Mouse (Mus musculus) liver, embryonic 11.5 days (tissue): ENCODE data around the gene Hopx. TPM values are rescaled to one million over a fixed set of nuclear protein-coding genes. Genes with fewer than 3 reads are reported as not detected.

Experiments
- ATAC-seq: fragments of 200-750 bp; cut with Nextera tagmentation; replicated peaks from 2 replicates; pipeline ENCODE4 v1.8.0; 2017; ENCODE audit warnings: moderate number of reproducible peaks, mild to moderate bottlenecking, moderate TSS enrichment, moderate library complexity; ENCODE audit not compliant: low FRiP score
- DNase-seq: peaks from one replicate; pipeline ENCODE4 v3.0.0-alpha.2; 2017; ENCODE audit warnings: low spot score
- H3K27ac ChIP-seq: fragments of 300-500 bp; sonication (generic); 2 replicates; pipeline ENCODE4 v1.5.1; 2014; ENCODE audit warnings: mild to moderate bottlenecking, low read depth, low read length, control low read depth
- H3K27me3 ChIP-seq: fragments of 300-500 bp; sonication (generic); replicated peaks from 2 replicates; pipeline ENCODE4 v1.6.1; 2014; ENCODE audit warnings: low read length, mixed read lengths; ENCODE audit not compliant: control insufficient read depth, insufficient read depth
- H3K36me3 ChIP-seq: fragments of 300-500 bp; sonication (generic); 2 replicates; pipeline ENCODE4 v1.6.1; 2014; ENCODE audit warnings: mild to moderate bottlenecking, low read length, moderate library complexity, mixed read lengths; ENCODE audit not compliant: control insufficient read depth, insufficient read depth
- H3K4me1 ChIP-seq: fragments of 300-500 bp; sonication (generic); replicated peaks from 2 replicates; pipeline ENCODE4 v1.6.1; 2014; ENCODE audit warnings: low read length, mixed read lengths; ENCODE audit not compliant: control insufficient read depth, insufficient read depth
- H3K4me2 ChIP-seq: fragments of 300-500 bp; sonication (generic); 2 replicates; pipeline ENCODE4 v1.6.1; 2014; ENCODE audit warnings: mild to moderate bottlenecking, control low read depth, moderate library complexity
- H3K4me3 ChIP-seq: fragments of 300-500 bp; sonication (generic); 2 replicates; pipeline ENCODE4 v1.5.1; 2014; ENCODE audit warnings: low read depth, low read length, control low read depth
- H3K9ac ChIP-seq: fragments of 300-500 bp; sonication (generic); 2 replicates; pipeline ENCODE4 v1.6.1; 2014; ENCODE audit warnings: low read depth, low read length, control low read depth
- H3K9me3 ChIP-seq: fragments of 300-500 bp; sonication (generic); 2 replicates; pipeline ENCODE4 v1.6.1; 2016; ENCODE audit warnings: low read length, inconsistent platforms, mixed read lengths; ENCODE audit not compliant: control insufficient read depth
- WGBS: fragments of 180-500 bp; shearing (Covaris S2); extraction: QIAGEN DNeasy Blood & Tissue Kit; methylation state at CpG from one replicate; pipeline ENCODE4 v1.1.7; 2014; 5-methylcytosine and 5-hydroxymethylcytosine counted together
- polyA plus RNA-seq: library from polyadenylated mRNA; unstranded; fragments of >200 nt; fragmentation: Nextera tagmentation; extraction: Ambion mirVana; gene quantifications from 2 replicates; pipeline ENCODE4 v1.2.1, GENCODE M21; 2014

The Hopx gene
- polyA plus RNA-seq, 1 experiment from 2014 or later: 0.15 TPM

GRCm38 (mm10) chr5:77119475-77120422 lies 4.8 kb upstream of the Hopx start:
- H3K27ac ChIP-seq: peak overlapping the region; percentile 30
- H3K9ac ChIP-seq: no peak overlapping the region
- no peaks in the 10 kb centered on the region for H3K36me3 ChIP-seq
- peak overlapping the region; percentile 27; the same call in 1 of the 2 replicates for H3K4me2 ChIP-seq
- ATAC-seq (peak; percentile 97), DNase-seq (no peak)
- WGBS: 65% methylated on average over 19 of the region's 19 CpGs
- H3K4me1 ChIP-seq: peaks cover 5% of the 10 kb centered on the region
- H3K4me3 ChIP-seq: no peak overlapping the region
- no peaks in the 10 kb centered on the region for H3K9me3 ChIP-seq
- H3K27me3 ChIP-seq: no peaks in the 10 kb centered on the region

- no peak overlapping the region for H3K4me3 ChIP-seq
- ATAC-seq (no peak), DNase-seq (no peak)
- H3K9me3 ChIP-seq: no peaks in the 10 kb centered on the region
- no peaks in the 10 kb centered on the region for H3K36me3 ChIP-seq
- no peak overlapping the region for H3K4me2 ChIP-seq
- peaks cover 5% of the 10 kb centered on the region for H3K4me1 ChIP-seq
- H3K27ac ChIP-seq: no peak overlapping the region
- WGBS: 86% methylated on average over 9 of the region's 9 CpGs
- H3K27me3 ChIP-seq: no peaks in the 10 kb centered on the region
- H3K9ac ChIP-seq: no peak overlapping the region
Observed at GRCm38 (mm10) chr5:77115732-77116131, 811 bp upstream of the Hopx start.

DNA sequence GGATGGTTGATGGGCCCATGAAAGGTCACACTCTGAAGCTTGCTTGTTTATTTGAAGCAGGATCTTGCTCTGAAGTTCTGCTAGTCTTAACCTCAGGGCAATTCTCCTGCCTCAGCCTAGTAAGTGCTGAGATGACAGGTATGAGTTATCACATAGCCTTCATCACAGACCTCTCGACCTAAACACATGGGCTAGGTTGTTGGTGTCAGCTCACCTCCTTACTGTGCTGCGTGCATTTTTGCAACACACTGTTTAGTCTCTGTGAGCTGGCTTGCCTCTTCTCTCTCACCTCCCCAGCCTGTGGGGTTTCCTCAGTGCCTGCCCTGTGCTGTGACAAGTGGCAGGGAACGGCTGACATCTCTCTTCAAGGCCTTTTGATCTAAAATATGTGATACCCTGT lies 1.1 kb downstream of the Hopx start:
- 73% methylated on average over 3 of the region's 3 CpGs for WGBS

DNA sequence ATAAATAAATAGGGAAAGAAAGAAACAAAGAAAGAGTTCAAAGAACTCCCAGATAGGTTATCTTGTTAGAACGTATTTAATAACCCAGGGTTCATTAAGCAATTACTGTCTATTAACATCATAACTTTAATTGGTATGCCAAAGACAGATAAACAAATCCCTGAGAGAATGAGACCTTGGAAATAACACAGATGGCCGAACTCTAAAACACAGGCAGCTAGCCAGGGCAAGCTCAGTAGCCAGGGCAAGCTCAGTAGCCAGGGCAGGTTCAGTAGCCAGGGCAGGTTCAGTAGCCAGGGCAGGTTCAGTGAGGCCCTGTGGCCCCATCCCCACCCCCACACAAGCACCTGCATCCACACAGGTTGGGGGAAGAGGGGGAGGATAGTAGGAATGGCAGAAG lies 2.9 kb downstream of the Hopx start:
- Histone ChIP-seq H3K9ac (no peak overlapping the region), H3K4me3 (no peak overlapping the region), H3K36me3 (no peaks in the 10 kb centered on the region), H3K4me1 (no peaks in the 10 kb centered on the region), H3K27ac (no peak overlapping the region), H3K27me3 (no peaks in the 10 kb centered on the region), H3K4me2 (no peak overlapping the region), H3K9me3 (no peaks in the 10 kb centered on the region)
- DNase-seq (no peak), ATAC-seq (no peak)
- WGBS: 63% methylated on average over 2 of the region's 2 CpGs

More for the DNA sequence above, 1.1 kb downstream of the Hopx start:
- Histone ChIP-seq H3K9ac (no peak overlapping the region), H3K4me2 (no peak overlapping the region), H3K4me1 (no peaks in the 10 kb centered on the region), H3K9me3 (no peaks in the 10 kb centered on the region), H3K27me3 (no peaks in the 10 kb centered on the region), H3K4me3 (no peak overlapping the region), H3K36me3 (no peaks in the 10 kb centered on the region), H3K27ac (no peak overlapping the region)
- ATAC-seq: no peak
- no peak for DNase-seq

GRCm38 (mm10) chr5:77109814-77110213 lies 5.1 kb downstream of the Hopx start:
- 63% methylated on average over 2 of the region's 2 CpGs for WGBS
- no peaks in the 10 kb centered on the region for H3K4me1 ChIP-seq
- H3K36me3 ChIP-seq: no peaks in the 10 kb centered on the region
- H3K4me2 ChIP-seq: no peak overlapping the region
- H3K9ac ChIP-seq: no peak overlapping the region
- H3K4me3 ChIP-seq: no peak overlapping the region
- ATAC-seq: no peak
- H3K9me3 ChIP-seq: no peaks in the 10 kb centered on the region
- no peak for DNase-seq
- no peaks in the 10 kb centered on the region for H3K27me3 ChIP-seq
- no peak overlapping the region for H3K27ac ChIP-seq

DNA sequence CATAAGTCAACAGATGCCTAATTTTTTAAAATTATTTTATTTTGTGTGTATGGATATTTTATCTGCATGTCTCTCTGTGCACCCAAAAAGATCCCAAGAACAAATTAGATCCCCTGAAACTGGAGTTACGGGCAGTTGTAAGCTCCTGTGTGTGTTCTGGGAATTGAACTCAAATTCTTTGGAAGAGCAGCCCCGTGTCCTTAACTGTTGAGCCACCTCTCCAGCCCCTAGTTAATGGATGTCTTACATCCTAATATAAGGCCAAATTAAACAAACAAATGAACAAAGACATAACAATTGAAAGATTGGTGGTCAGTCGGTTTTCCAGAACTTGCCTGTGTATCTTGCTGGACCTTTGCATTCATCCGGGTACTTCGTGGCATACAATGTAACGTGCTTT lies 6.1 kb downstream of the Hopx start:
- no peak for DNase-seq
- no peaks in the 10 kb centered on the region for H3K4me1 ChIP-seq
- no peak for ATAC-seq

DNA sequence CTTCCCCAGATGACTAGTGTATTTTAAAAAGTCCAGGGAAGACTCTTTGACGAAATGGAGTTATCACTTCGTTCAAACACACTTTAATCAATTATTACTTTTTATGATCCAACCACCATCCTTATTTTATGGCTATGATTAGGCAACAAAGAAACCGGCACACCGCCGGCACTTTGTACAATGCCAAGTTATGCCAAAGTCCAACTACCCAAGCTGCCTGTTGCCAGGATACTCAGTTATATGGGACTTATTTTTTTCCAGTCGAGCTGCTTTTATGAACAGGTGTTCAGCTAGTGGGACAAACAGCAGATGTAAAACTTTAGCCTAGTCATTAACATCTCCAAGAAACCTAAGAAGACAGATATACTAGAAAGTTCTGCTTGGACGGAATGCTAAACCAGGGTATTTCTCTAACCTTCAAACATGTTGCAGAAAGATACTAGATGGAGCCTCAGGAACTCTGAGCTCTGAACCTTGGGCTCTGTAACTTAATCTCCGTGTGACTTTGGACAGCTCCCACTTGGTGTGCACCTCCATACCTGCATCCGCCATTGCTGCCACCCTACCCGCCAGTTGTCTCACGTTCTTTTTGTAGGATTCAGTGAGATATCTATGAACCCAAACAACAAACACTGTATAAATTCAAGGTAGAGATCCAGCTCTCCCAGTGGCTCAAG lies 7.6 kb downstream of the Hopx start:
- no peaks in the 10 kb centered on the region for H3K4me1 ChIP-seq
- H3K36me3 ChIP-seq: no peaks in the 10 kb centered on the region
- DNase-seq: no peak

More for the DNA sequence above, 6.1 kb downstream of the Hopx start:
- Histone ChIP-seq H3K4me2 (no peak overlapping the region), H3K27me3 (no peaks in the 10 kb centered on the region), H3K9me3 (no peaks in the 10 kb centered on the region), H3K36me3 (no peaks in the 10 kb centered on the region), H3K4me3 (no peak overlapping the region), H3K9ac (no peak overlapping the region), H3K27ac (no peak overlapping the region)
- WGBS: 83% methylated on average over 6 of the region's 6 CpGs

GRCm38 (mm10) chr5:77102522-77103365 lies 12.2 kb downstream of the Hopx start:
- Histone ChIP-seq H3K4me2 (no peak overlapping the region), H3K4me3 (no peak overlapping the region), H3K9ac (no peak overlapping the region), H3K36me3 (no peaks in the 10 kb centered on the region), H3K9me3 (no peaks in the 10 kb centered on the region), H3K27ac (no peak overlapping the region), H3K27me3 (no peaks in the 10 kb centered on the region), H3K4me1 (no peaks in the 10 kb centered on the region)
- DNase-seq (no peak), ATAC-seq (no peak)
- WGBS: 75% methylated on average over 15 of the region's 15 CpGs

More for the DNA sequence above, 7.6 kb downstream of the Hopx start:
- Histone ChIP-seq H3K9ac (no peak overlapping the region), H3K9me3 (no peaks in the 10 kb centered on the region), H3K4me2 (no peak overlapping the region), H3K4me3 (no peak overlapping the region), H3K27ac (no peak overlapping the region), H3K27me3 (no peaks in the 10 kb centered on the region)
- no peak for ATAC-seq
- 81% methylated on average over 11 of the region's 11 CpGs for WGBS
